Mouse (Mus musculus) E14TG2a.4 (cell line): ENCODE data around the gene Thap3.

Source experiments
- CTCF ChIP-seq: conservative IDR thresholded peaks from 2 replicates; pipeline ENCODE4 v1.5.1; 2014; ENCODE audit warnings: low read length
- NANOG ChIP-seq: IDR thresholded peaks from 2 replicates; pipeline ENCODE4 v1.6.1; 2014; ENCODE audit warnings: borderline replicate concordance, low read length, mixed read lengths
- POU5F1 ChIP-seq: IDR thresholded peaks from 2 replicates; pipeline ENCODE4 v1.6.1; 2014; ENCODE audit warnings: low read length, borderline replicate concordance

- no peak for TF ChIP-seq CTCF
- no peak for TF ChIP-seq NANOG
- TF ChIP-seq POU5F1 = no peak
Observed at GRCm38 (mm10) chr4:152009076-152010051, 20.6 kb upstream of the Thap3 start.
